Comparison of ENCODE assay signal across 15 mouse cellular contexts in the genomic region with DNA sequence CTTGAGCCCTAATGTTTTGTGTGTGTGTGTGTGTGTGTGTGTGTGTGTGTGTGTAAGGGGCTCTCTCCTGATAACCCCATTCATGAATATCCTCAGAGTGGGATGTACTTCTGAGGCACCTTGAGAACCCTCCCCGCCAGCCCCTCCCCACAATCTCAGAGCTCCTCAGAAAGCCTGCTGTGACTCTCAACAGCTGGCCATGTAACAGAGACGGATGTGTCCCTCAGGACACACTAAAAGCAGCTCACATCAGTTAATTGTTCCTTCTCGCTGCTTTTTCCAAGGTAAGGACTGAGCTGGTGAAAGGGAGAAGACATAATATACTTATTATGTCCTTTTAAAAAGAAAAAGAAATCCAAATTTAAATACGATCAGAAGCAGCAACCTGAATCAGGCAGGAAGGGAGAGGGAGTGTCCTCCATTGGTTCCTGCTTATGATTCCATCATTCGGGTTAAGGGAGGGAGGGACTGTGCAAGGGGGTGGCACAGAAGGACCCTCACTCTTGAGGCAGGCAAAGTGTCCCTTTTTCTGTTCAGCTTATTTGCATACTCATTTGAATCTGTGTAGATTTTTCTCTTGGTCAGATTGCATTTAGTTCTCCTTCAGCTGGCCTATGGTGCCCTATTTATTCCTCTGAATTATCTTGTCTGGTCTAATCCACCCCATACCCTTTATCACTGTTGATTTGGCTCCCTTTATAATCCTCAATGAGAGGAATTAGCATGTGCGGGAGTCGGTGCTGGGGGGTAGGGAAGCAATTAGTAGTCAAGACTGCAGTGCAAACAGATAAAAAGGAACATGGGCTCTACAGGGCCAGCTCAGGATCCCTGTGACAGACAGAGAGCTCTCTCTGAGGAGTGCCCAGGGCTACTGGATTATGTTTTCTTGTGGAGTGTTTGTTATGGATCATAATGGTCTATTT. TPM values are rescaled to one million over a fixed set of nuclear protein-coding genes. Genes with fewer than 3 reads are reported as not detected.
DNase-seq lines count a peak whose midpoint lies in the region; ATAC-seq and TF ChIP-seq lines count a peak whose summit lies in the region.
"Had no signal": no experiment of that assay in that cellular context is flagged by ENCODE, and none has a peak within 500 bp of the region (broad histone marks: within the 10 kb centered on the region; RNA-seq: fewer than 3 reads in every experiment).

No protein-coding gene starts in this region.

- 24% methylated on average over 7 of the region's 7 CpGs for whole genome bisulfite sequencing in heart, embryonic 12.5 days
- WGBS in heart, adult 2 months: 27% methylated on average over 7 of the region's 7 CpGs
- 11% methylated on average over 7 of the region's 7 CpGs for WGBS in forebrain, embryonic 13.5 days
- WGBS in hindbrain, postnatal 0 days: 20% methylated on average over 7 of the region's 7 CpGs
- WGBS in neural tube, embryonic 14.5 days: 7% methylated on average over 7 of the region's 7 CpGs

- H3K4me2 ChIP-seq in heart, embryonic 12.5 days: no peak overlapping the region
- no peak overlapping the region for H3K4me2 ChIP-seq in forebrain, embryonic 13.5 days
- H3K4me2 ChIP-seq in hindbrain, postnatal 0 days (ENCODE audit: low read depth, low read length): no peak overlapping the region
- peak overlapping the region; percentile 1; the same call in 1 of the 2 replicates for H3K4me2 ChIP-seq in neural tube, embryonic 14.5 days (ENCODE audit: low read depth, low read length)

- H3K79me2 ChIP-seq in heart, adult 2 months (replicated peaks; ENCODE audit: control insufficient read depth, insufficient read depth, low read length): no peaks in the 10 kb centered on the region

- intact Hi-C loops in heart, adult 2 months (cut with DNase I): no loop called here

- no peak for TF ChIP-seq POLR2A in heart, adult 2 months (IDR thresholded peaks at IDR 0.05; ENCODE audit: insufficient read depth, low read depth, low read length)

- H3K27ac ChIP-seq in heart, embryonic 12.5 days (ENCODE audit: poor library complexity, severe bottlenecking): 0 out of 2 replicates have a peak overlapping the region, but pooled peaks have one; percentile 36
- H3K27ac ChIP-seq in heart, adult 2 months: no peak overlapping the region
- peak overlapping the region; percentile 65 for H3K27ac ChIP-seq in forebrain, embryonic 13.5 days
- H3K27ac ChIP-seq in hindbrain, postnatal 0 days: peak overlapping the region; percentile 74
- H3K27ac ChIP-seq in neural tube, embryonic 14.5 days (ENCODE audit: low read depth, low read length): peak overlapping the region; percentile 74
- H3K27ac ChIP-seq: liver, embryonic 14.5 days; macrophage had no signal

- H3K9me3 ChIP-seq in heart, embryonic 12.5 days (replicated peaks): no peaks in the 10 kb centered on the region
- H3K9me3 ChIP-seq in forebrain, embryonic 13.5 days (replicated peaks): no peaks in the 10 kb centered on the region
- H3K9me3 ChIP-seq in hindbrain, postnatal 0 days (ENCODE audit: low read length): no peaks in the 10 kb centered on the region
- H3K9me3 ChIP-seq in neural tube, embryonic 14.5 days (ENCODE audit: control insufficient read depth, low read length): no peaks in the 10 kb centered on the region

- H3K27me3 ChIP-seq in heart, embryonic 12.5 days (replicated peaks): 0 out of 2 replicates have a peak, but pooled peaks cover 1% of the 10 kb centered on the region
- no peaks in the 10 kb centered on the region for H3K27me3 ChIP-seq in heart, adult 2 months (ENCODE audit: control insufficient read depth, insufficient read depth, low read length)
- no peaks in the 10 kb centered on the region for H3K27me3 ChIP-seq in forebrain, embryonic 13.5 days
- no peaks in the 10 kb centered on the region for H3K27me3 ChIP-seq in hindbrain, postnatal 0 days (ENCODE audit: insufficient read depth, low read length)
- H3K27me3 ChIP-seq in neural tube, embryonic 14.5 days (ENCODE audit: control insufficient read depth, insufficient read depth, low read length): no peaks in the 10 kb centered on the region

- no peaks in the 10 kb centered on the region for H3K36me3 ChIP-seq in heart, embryonic 12.5 days
- H3K36me3 ChIP-seq in heart, adult 2 months (ENCODE audit: control insufficient read depth, insufficient read depth, low read length): no peaks in the 10 kb centered on the region
- H3K36me3 ChIP-seq in forebrain, embryonic 13.5 days (ENCODE audit: poor library complexity, severe bottlenecking): no peaks in the 10 kb centered on the region
- H3K36me3 ChIP-seq in hindbrain, postnatal 0 days (ENCODE audit: insufficient read depth, low read length): no peaks in the 10 kb centered on the region
- no peaks in the 10 kb centered on the region for H3K36me3 ChIP-seq in neural tube, embryonic 14.5 days (ENCODE audit: control insufficient read depth, insufficient read depth, low read length)

- TF ChIP-seq EP300 in heart, adult 2 months (IDR thresholded peaks at IDR 0.05; ENCODE audit: insufficient read depth, low read depth, low read length): no peak

- no peak for ATAC-seq in heart, embryonic 12.5 days (ENCODE audit: insufficient number of reproducible peaks, low FRiP score)
- ATAC-seq in forebrain, embryonic 13.5 days: peak; percentile 69
- ATAC-seq in hindbrain, postnatal 0 days: peak; percentile 70
- ATAC-seq in neural tube, embryonic 14.5 days (ENCODE audit: low read depth): peak; percentile 69
- ATAC-seq: inflammation-experienced regulatory T-cells, adult 6 months had no signal

- no peak for TF ChIP-seq CTCF in heart, adult 2 months (IDR thresholded peaks at IDR 0.05)
- no peak for TF ChIP-seq CTCF in hindbrain, postnatal 0 days (IDR thresholded peaks at IDR 0.05; ENCODE audit: low read depth)

- no peak overlapping the region for H3K4me3 ChIP-seq in heart, embryonic 12.5 days
- no peak overlapping the region for H3K4me3 ChIP-seq in heart, adult 2 months
- no peak overlapping the region for H3K4me3 ChIP-seq in forebrain, embryonic 13.5 days
- H3K4me3 ChIP-seq in hindbrain, postnatal 0 days (ENCODE audit: low read length): no peak overlapping the region
- H3K4me3 ChIP-seq in neural tube, embryonic 14.5 days (ENCODE audit: low read depth, low read length): no peak overlapping the region

- H3K4me1 ChIP-seq in heart, embryonic 12.5 days (replicated peaks): peaks cover 33% of the 10 kb centered on the region
- no peaks in the 10 kb centered on the region for H3K4me1 ChIP-seq in heart, adult 2 months (ENCODE audit: control insufficient read depth, insufficient read depth, low read length)
- H3K4me1 ChIP-seq in forebrain, embryonic 13.5 days: peaks cover 46% of the 10 kb centered on the region
- peaks cover 7% of the 10 kb centered on the region; the same call in 1 of the 2 replicates for H3K4me1 ChIP-seq in hindbrain, postnatal 0 days (ENCODE audit: insufficient read depth, low read length)
- peaks cover 19% of the 10 kb centered on the region for H3K4me1 ChIP-seq in neural tube, embryonic 14.5 days (ENCODE audit: control insufficient read depth, insufficient read depth, low read length)

- no peak overlapping the region for H3K9ac ChIP-seq in heart, embryonic 12.5 days
- H3K9ac ChIP-seq in heart, adult 2 months (ENCODE audit: low read depth, low read length): no peak overlapping the region
- H3K9ac ChIP-seq in forebrain, embryonic 13.5 days: no peak overlapping the region
- no peak overlapping the region for H3K9ac ChIP-seq in hindbrain, postnatal 0 days (replicated peaks; ENCODE audit: low read length)
- no peak overlapping the region; the same call in 1 of the 2 replicates for H3K9ac ChIP-seq in neural tube, embryonic 14.5 days (replicated peaks; ENCODE audit: low read depth, low read length)
- H3K9ac ChIP-seq: liver, embryonic 14.5 days had no signal

- DNase-seq in heart, adult 2 months: no peak
- DNase-seq in hindbrain, postnatal 0 days (ENCODE audit: low spot score): peak; percentile 57
- DNase-seq in right cerebral cortex, postnatal 36 days (ENCODE audit: low spot score in 2 of 2): no peak
- DNase-seq in ovary, adult 18-20 months (ENCODE audit: low spot score): no peak
- no peak for DNase-seq in cerebellum, adult 11 months
- DNase-seq: adrenal gland, postnatal 25 days; cerebellum, adult 18-20 months; kidney, postnatal 4 days; left cerebral cortex, postnatal 4 days had no signal

RNA-seq across cellular contexts. Expression of a gene that starts 27.4 kb away (rescaled TPM):
- polyA plus RNA-seq in heart, embryonic 12.5 days (2016; fragmentation: Nextera tagmentation; extraction: Ambion mirVana): 2.0 and 2.5 TPM in 2 replicates
- 1 to 10 TPM; 1.2 TPM for total RNA-seq in heart, adult 2 months (2021)
- polyA plus RNA-seq in heart, adult 2 months (2012; rRNA removed): 1.1 and 1.2 TPM in 2 replicates
- 4.3 and 4.8 TPM in 2 replicates for polyA plus RNA-seq in forebrain, embryonic 13.5 days (2015; fragmentation: Nextera tagmentation; extraction: Ambion mirVana)
- total RNA-seq in hindbrain, postnatal 0 days (2014; rRNA removed): 66.4 and 67.5 TPM in 2 replicates
- polyA plus RNA-seq in hindbrain, postnatal 0 days (2015; fragmentation: Nextera tagmentation; extraction: Ambion mirVana): 23.6 TPM in 2 replicates
- 18.4 and 28.6 TPM in 2 replicates for polyA plus RNA-seq in neural tube, embryonic 14.5 days (2014; fragmentation: Nextera tagmentation; extraction: Ambion mirVana)
- polyA plus RNA-seq: inflammation-experienced regulatory T-cells, adult 6 months; macrophage had no signal
